Mouse (Mus musculus) R1 (cell line): ENCODE measurements around the gene Pcca.
A peak's percentile ranks its signal among the peaks of the same experiment; 100 is the strongest.

Experiments
- DNase-seq: peaks from one replicate; pipeline ENCODE4 v3.0.0-alpha.2; 2018; ENCODE audit warnings: low read depth, low spot score

Gene Pcca

GRCm38 (mm10) chr14:122534017-122534924, at the start of gene Pcca:
Pcca (plus strand) TSS chr14:122534324.
- peak; percentile 96 for DNase-seq

- no peak for DNase-seq
Observed at GRCm38 (mm10) chr14:122484458-122484843, 49.7 kb upstream of the Pcca start.

- DNase-seq: no peak
Observed at GRCm38 (mm10) chr14:122484844-122485551, 49.1 kb upstream of the Pcca start.

GRCm38 (mm10) chr14:122485635-122486181, 48.4 kb upstream of the Pcca start:
- no peak for DNase-seq

GRCm38 (mm10) chr14:122486611-122487010, 47.5 kb upstream of the Pcca start:
- DNase-seq: no peak

- DNase-seq: no peak
Observed at GRCm38 (mm10) chr14:122487366-122487765, 46.8 kb upstream of the Pcca start.

GRCm38 (mm10) chr14:122489041-122489440, 45.1 kb upstream of the Pcca start:
- DNase-seq: no peak

- DNase-seq: no peak
Observed at GRCm38 (mm10) chr14:122489686-122490414, 44.3 kb upstream of the Pcca start.

GRCm38 (mm10) chr14:122490441-122491328, 43.4 kb upstream of the Pcca start, which contains the start of gene Gm10837:
Gm10837 (plus strand) TSS chr14:122490586.
- peak; percentile 63 for DNase-seq

- no peak for DNase-seq
Observed at GRCm38 (mm10) chr14:122491521-122491920, 42.6 kb upstream of the Pcca start.

- no peak for DNase-seq
Observed at GRCm38 (mm10) chr14:122492015-122492414, 42.1 kb upstream of the Pcca start.

GRCm38 (mm10) chr14:122509058-122509457, 25.1 kb upstream of the Pcca start:
- no peak for DNase-seq

- no peak for DNase-seq
Observed at GRCm38 (mm10) chr14:122511519-122511918, 22.6 kb upstream of the Pcca start.

- no peak for DNase-seq
Observed at GRCm38 (mm10) chr14:122513511-122514036, 20.6 kb upstream of the Pcca start.

- peak; percentile 55 for DNase-seq
Observed at GRCm38 (mm10) chr14:122528475-122528874, 5.6 kb upstream of the Pcca start.

- DNase-seq: no peak
Observed at GRCm38 (mm10) chr14:122535986-122536385, 1.9 kb downstream of the Pcca start.

- no peak for DNase-seq
Observed at GRCm38 (mm10) chr14:122548421-122548820, 14.3 kb downstream of the Pcca start.

GRCm38 (mm10) chr14:122548905-122549304, 14.8 kb downstream of the Pcca start:
- DNase-seq: no peak

- DNase-seq: no peak
Observed at GRCm38 (mm10) chr14:122552761-122553445, 18.8 kb downstream of the Pcca start.

- DNase-seq: no peak
Observed at GRCm38 (mm10) chr14:122557353-122557752, 23.2 kb downstream of the Pcca start.
